Mouse (Mus musculus) ES-E14 (cell line): ENCODE results near the gene Vtn. TPM values are rescaled to one million over a fixed set of nuclear protein-coding genes. Genes with fewer than 3 reads are reported as not detected.

Experiments used
- DNase-seq: peaks from one replicate; pipeline ENCODE4 v3.0.0-alpha.2; 2013; ENCODE audit warnings: low read depth, low spot score
- H3K27ac ChIP-seq: 2 replicates; pipeline ENCODE4 v1.5.1; 2012; ENCODE audit warnings: low read depth, mild to moderate bottlenecking, low read length, moderate library complexity, mixed read lengths; ENCODE audit not compliant: poor library complexity, insufficient read depth, severe bottlenecking
- H3K36me3 ChIP-seq: 2 replicates; pipeline ENCODE4 v1.6.1; 2012; ENCODE audit warnings: mild to moderate bottlenecking, low read length, moderate library complexity, mixed read lengths; ENCODE audit not compliant: control insufficient read depth, poor library complexity, insufficient read depth, severe bottlenecking
- H3K4me1 ChIP-seq, 2 experiments: fragments of 150-350 bp in 1 of 2; sonication (generic) in 1 of 2; 2 replicates each; pipeline ENCODE4 v1.6.1; 2012; ENCODE audit warnings: low read length in 2 of 2, mild to moderate bottlenecking in 1 of 2, mixed read lengths in 1 of 2; ENCODE audit not compliant: control insufficient read depth in 2 of 2, insufficient read depth in 2 of 2, poor library complexity in 1 of 2
- H3K4me3 ChIP-seq, 2 experiments: fragments of 150-350 bp in 1 of 2; sonication (generic) in 1 of 2; 2 replicates each; pipeline ENCODE4 v1.5.1; 2012; ENCODE audit warnings: low read length in 2 of 2, low read depth in 1 of 2, mild to moderate bottlenecking in 1 of 2, mixed read lengths in 1 of 2; ENCODE audit not compliant: insufficient read depth in 1 of 2, poor library complexity in 1 of 2, severe bottlenecking in 1 of 2
- H3K9ac ChIP-seq: 2 replicates; pipeline ENCODE4 v1.6.1; 2012; ENCODE audit warnings: low read depth, mild to moderate bottlenecking, low read length, mixed read lengths; ENCODE audit not compliant: poor library complexity, insufficient read depth, severe bottlenecking
- H3K9me3 ChIP-seq: fragments of 150-350 bp; sonication (generic); 2 replicates; pipeline ENCODE4 v1.6.1; 2012; ENCODE audit warnings: low read depth, mild to moderate bottlenecking, low read length; ENCODE audit not compliant: control insufficient read depth, insufficient read depth
- CHD2 ChIP-seq: IDR thresholded peaks from 2 replicates; pipeline ENCODE4 v1.6.1; 2014; ENCODE audit warnings: mild to moderate bottlenecking, low read depth, low read length, inconsistent platforms
- HCFC1 ChIP-seq: IDR thresholded peaks from 2 replicates; pipeline ENCODE4 v1.6.1; 2012; ENCODE audit warnings: low read length, inconsistent platforms, borderline replicate concordance; ENCODE audit not compliant: insufficient read depth
- MAFK ChIP-seq: IDR thresholded peaks from 2 replicates; pipeline ENCODE4 v1.6.1; 2014; ENCODE audit warnings: mild to moderate bottlenecking, low read depth, low read length, inconsistent platforms; ENCODE audit not compliant: insufficient read depth
- ZC3H11A ChIP-seq: IDR thresholded peaks from 2 replicates; pipeline ENCODE4 v1.6.1; 2012; ENCODE audit warnings: low read depth, mild to moderate bottlenecking, inconsistent platforms, low read length, borderline replicate concordance
- ZNF384 ChIP-seq: IDR thresholded peaks from 2 replicates; pipeline ENCODE4 v1.6.1; 2012; ENCODE audit warnings: low read depth, low read length, inconsistent platforms
- in situ Hi-C, 2 experiments: fragments of 600-800 bp; cut with MboI; formaldehyde crosslinking; loops; one replicate each; pipeline ENCODE4 v1.15.1; 2025; ENCODE audit warnings: low sequenced_read_pairs in 2 of 2, inconsistent platforms in 1 of 2; ENCODE audit not compliant: unreplicated experiment in 2 of 2
- total RNA-seq: library from RNA; depleted of rRNA; stranded (reverse); fragments of 300-350 nt; gene quantifications from 2 replicates; pipeline ENCODE4 v1.2.3, GENCODE M21; 2012

Gene Vtn
- total RNA-seq, 1 experiment, result not detected

DNA sequence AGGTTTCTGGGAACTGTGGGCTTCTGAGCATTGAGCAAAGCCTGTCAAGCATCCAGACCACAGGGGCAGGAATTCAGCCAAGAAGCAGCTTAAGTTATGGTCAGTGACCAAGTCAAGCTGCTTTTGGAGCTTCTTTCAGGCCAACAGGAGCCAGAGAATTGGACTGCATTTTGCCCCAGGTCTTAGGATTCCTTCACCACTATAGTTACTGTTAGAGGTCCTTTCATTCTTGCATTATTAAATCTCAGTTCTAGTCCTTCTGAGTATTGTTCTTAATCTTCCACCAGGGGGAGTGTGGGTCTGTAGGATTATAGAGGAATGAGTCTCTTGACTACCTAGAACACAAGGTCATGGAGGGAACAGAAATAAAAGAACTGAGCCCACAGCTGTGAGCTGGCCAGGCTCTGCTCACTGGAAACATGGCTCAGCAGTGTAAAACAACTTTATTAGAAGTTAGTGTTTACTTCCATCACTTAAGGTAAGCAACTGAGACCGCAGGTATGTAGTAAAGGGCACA lies 23.6 kb downstream of the Vtn start:
- DNase-seq, result no peak
- Histone ChIP-seq H3K4me3 (no peak overlapping the region), H3K27ac (no peak overlapping the region), H3K36me3 (peaks cover 80% of the 10 kb centered on the region), H3K4me1 (peaks cover 0 to 2% of the 10 kb centered on the region in 2 experiments; a peak in 1 of 4 replicates), H3K9ac (no peak overlapping the region), H3K9me3 (no peaks in the 10 kb centered on the region)
- no peak for TF ChIP-seq HCFC1
- no peak for TF ChIP-seq MAFK
- no peak for TF ChIP-seq CHD2
- TF ChIP-seq ZNF384, result no peak
- TF ChIP-seq ZC3H11A, result no peak
- in situ Hi-C loops, result no loop called here

DNA sequence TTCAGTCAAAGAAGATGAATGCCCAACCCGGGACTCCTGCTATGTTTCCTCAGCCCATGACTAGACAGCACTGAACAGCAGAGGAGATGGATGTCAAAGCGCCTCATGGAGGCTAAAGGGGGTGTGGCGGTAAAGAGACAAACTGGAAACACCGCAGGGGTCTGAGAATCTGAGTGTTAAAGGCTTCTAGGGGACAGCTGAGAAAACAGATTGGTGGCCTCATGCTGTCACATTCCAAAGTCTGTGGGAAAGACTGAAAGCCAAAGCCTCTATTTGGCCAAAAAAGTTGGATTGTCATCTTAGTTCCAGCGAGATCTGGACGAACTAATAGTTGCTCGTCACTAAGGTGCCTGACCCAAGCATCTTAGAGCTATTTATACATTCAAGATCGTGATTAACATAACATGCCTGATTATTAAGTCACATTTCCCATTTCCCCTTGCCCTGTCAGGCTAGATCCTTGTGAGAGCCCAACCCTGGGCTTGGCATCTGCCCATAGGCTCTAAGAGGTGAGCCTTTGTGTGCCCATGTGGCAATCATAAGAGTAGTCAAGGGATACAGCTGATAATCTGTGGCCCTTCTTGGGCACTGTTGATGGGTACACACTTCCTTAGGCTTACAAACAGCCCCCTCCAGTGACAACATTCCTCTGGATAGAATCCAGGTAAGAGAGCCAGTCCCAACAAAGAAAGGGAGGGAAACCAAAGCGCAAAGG lies 24.5 kb downstream of the Vtn start:
- Histone ChIP-seq H3K9ac (no peak overlapping the region), H3K4me3 (no peak overlapping the region), H3K27ac (no peak overlapping the region), H3K4me1 (peaks cover 0 to 2% of the 10 kb centered on the region in 2 experiments; a peak in 1 of 4 replicates), H3K9me3 (no peaks in the 10 kb centered on the region), H3K36me3 (peaks cover 79% of the 10 kb centered on the region)
- in situ Hi-C loops, result no loop called here
- no peak for TF ChIP-seq ZC3H11A
- no peak for TF ChIP-seq MAFK
- TF ChIP-seq CHD2, result no peak
- TF ChIP-seq ZNF384, result no peak
- TF ChIP-seq HCFC1, result no peak
- DNase-seq, result no peak

DNA sequence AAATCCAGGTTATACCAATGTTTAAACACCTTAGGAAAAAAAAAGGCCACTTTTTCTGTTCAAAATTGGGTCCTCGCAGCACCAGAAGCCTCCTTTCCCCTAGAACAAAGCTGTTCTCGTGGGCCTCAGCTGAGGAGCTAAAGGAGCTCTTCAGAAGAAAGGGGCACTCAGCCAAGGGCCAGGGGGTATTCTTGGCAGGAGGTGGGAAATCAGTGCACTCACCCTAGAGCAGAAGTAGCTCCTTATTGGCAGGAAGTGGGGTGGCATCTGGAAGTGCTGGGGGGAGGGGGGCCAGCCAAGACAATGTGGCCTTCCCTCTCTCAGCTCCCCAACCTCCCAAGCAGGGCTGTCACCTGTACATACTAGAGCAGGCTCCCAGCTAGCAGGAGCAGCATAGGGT lies 25.9 kb downstream of the Vtn start:
- DNase-seq, result no peak
- Histone ChIP-seq H3K9me3 (no peaks in the 10 kb centered on the region), H3K4me3 (no peak overlapping the region), H3K36me3 (peaks cover 75% of the 10 kb centered on the region), H3K9ac (no peak overlapping the region), H3K4me1 (no peaks in the 10 kb centered on the region), H3K27ac (no peak overlapping the region)
- TF ChIP-seq CHD2 (no peak), HCFC1 (no peak), ZNF384 (no peak), ZC3H11A (no peak), MAFK (no peak)
- in situ Hi-C loops, result no loop called here

DNA sequence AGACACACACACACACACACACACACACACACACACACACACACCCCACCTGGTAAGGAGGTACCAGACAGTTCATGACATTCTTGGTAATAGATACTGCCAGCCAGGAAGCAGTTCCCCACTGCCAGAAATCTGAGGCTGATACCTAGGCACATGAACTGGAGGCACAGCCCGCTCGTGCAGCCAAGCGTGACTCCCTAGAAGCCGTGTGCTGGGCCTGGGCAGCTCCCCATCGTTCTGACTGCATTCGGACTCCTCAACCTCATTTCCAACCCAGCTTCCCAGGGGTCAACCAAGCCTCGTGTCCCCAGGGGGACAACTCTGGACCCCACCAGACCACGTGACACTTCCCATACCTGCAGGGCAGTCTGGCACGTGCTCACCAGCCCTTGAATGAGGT lies 29.8 kb downstream of the Vtn start:
- in situ Hi-C loops, result no loop called here
- no peak overlapping the region for H3K9ac ChIP-seq
- TF ChIP-seq ZC3H11A, result no peak
- TF ChIP-seq HCFC1, result no peak
- no peak for TF ChIP-seq ZNF384
- no peak for TF ChIP-seq CHD2
- TF ChIP-seq MAFK, result no peak
- H3K36me3 ChIP-seq, result peaks cover 48% of the 10 kb centered on the region
- DNase-seq, result no peak
- no peak overlapping the region for H3K4me3 ChIP-seq
- no peaks in the 10 kb centered on the region for H3K4me1 ChIP-seq
- no peaks in the 10 kb centered on the region for H3K9me3 ChIP-seq
- no peak overlapping the region for H3K27ac ChIP-seq

DNA sequence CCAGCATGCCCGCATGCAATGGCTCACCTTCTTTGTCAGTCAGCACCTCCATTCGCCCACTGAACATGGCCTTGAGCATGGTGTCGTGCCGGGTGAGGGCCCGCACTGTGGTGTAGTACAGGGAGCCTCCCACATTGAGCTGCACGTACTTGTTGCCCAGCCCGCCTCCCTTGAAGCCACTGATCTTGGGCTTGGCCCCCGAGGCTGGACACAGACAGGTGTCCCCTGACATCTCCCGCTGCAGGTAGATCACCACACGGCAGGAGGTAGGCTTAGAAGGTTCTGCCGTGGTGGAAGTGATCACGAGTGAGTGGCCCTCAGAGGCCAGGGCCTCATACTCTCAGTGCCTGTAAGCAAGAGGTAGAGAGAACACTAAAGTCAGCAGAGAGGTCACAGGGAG lies 31.1 kb downstream of the Vtn start:
- Histone ChIP-seq H3K9ac (no peak overlapping the region), H3K9me3 (no peaks in the 10 kb centered on the region), H3K36me3 (peaks cover 39% of the 10 kb centered on the region), H3K27ac (no peak overlapping the region), H3K4me1 (0 out of 4 replicates have a peak, but pooled peaks cover 0 to 2% of the 10 kb centered on the region in 2 experiments), H3K4me3 (no peak overlapping the region)
- TF ChIP-seq HCFC1, result no peak
- no peak for TF ChIP-seq ZC3H11A
- no peak for TF ChIP-seq CHD2
- TF ChIP-seq MAFK, result no peak
- no peak for TF ChIP-seq ZNF384
- in situ Hi-C loops, result no loop called here
- no peak for DNase-seq
